Mouse (Mus musculus) testis, adult 2 months (tissue): ENCODE results near the gene Tapt1. TPM values are rescaled to one million over a fixed set of nuclear protein-coding genes. Genes with fewer than 3 reads are reported as not detected.

Source experiments
- H3K27ac ChIP-seq: fragments of 200-500 bp; 2 replicates; pipeline ENCODE4 v1.5.1; 2012; ENCODE audit warnings: low read depth, low read length; ENCODE audit not compliant: control insufficient read depth, insufficient read depth
- H3K27me3 ChIP-seq: fragments of 200-500 bp; 2 replicates; pipeline ENCODE4 v1.6.1; 2012; ENCODE audit warnings: mild to moderate bottlenecking, low read length, moderate library complexity; ENCODE audit not compliant: control insufficient read depth, insufficient read depth
- H3K36me3 ChIP-seq: fragments of 200-500 bp; 2 replicates; pipeline ENCODE4 v1.6.1; 2012; ENCODE audit warnings: mild to moderate bottlenecking, low read length; ENCODE audit not compliant: control insufficient read depth, insufficient read depth
- H3K4me1 ChIP-seq: fragments of 200-500 bp; 2 replicates; pipeline ENCODE4 v1.6.1; 2012; ENCODE audit warnings: low read length; ENCODE audit not compliant: control insufficient read depth, insufficient read depth
- H3K4me3 ChIP-seq: fragments of 200-500 bp; 2 replicates; pipeline ENCODE4 v1.5.1; 2012; ENCODE audit warnings: low read depth, mild to moderate bottlenecking, low read length, moderate library complexity, mixed read lengths; ENCODE audit not compliant: control insufficient read depth
- CTCF ChIP-seq: fragments of 200-500 bp; IDR thresholded peaks from 2 replicates; pipeline ENCODE4 v1.5.1; 2012; ENCODE audit warnings: low read depth, mild to moderate bottlenecking, inconsistent platforms, low read length, moderate library complexity; ENCODE audit not compliant: control insufficient read depth, insufficient read depth, insufficient replicate concordance
- POLR2A ChIP-seq: fragments of 200-500 bp; IDR thresholded peaks from 2 replicates; pipeline ENCODE4 v1.6.1; 2012; ENCODE audit warnings: low read depth, mild to moderate bottlenecking, inconsistent platforms, low read length, moderate library complexity; ENCODE audit not compliant: control insufficient read depth
- polyA plus RNA-seq: library from polyadenylated mRNA; depleted of rRNA; stranded (reverse); fragments of >200 nt; gene quantifications from 2 replicates; pipeline ENCODE4 v1.2.3, GENCODE M21; 2012

Tapt1 gene
- polyA plus RNA-seq, 1 experiment, result 29.4 TPM

DNA sequence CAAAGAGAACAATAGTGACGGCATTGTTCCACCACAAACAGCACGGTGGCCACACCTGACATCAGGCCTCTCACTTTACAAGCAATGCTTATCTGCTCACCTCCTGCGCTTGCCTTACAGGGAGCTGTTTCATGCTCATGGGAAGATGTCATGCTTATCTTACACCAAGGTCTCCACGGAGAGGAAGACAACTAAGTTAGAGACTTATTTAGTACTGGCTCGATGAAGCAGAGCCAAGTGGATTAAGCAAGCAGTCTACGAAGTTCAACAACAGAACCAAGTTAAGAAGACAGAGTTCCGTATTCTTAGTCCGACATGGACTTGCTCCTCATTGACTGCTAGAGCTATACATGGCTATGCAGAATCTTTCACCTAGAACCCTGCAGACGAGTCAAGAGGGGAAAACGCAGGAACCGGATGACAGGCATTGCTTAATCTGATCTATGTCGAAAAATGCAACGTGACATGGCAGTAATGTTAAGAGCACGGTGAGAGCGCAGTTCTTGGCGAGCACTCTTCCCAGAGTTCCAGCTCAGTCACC lies 3.0 kb downstream of the Tapt1 start:
- Histone ChIP-seq H3K27me3 (no peaks in the 10 kb centered on the region), H3K4me1 (no peaks in the 10 kb centered on the region), H3K4me3 (no peak overlapping the region), H3K36me3 (no peaks in the 10 kb centered on the region), H3K27ac (no peak overlapping the region)
- no peak for TF ChIP-seq CTCF
- TF ChIP-seq POLR2A, result no peak

DNA sequence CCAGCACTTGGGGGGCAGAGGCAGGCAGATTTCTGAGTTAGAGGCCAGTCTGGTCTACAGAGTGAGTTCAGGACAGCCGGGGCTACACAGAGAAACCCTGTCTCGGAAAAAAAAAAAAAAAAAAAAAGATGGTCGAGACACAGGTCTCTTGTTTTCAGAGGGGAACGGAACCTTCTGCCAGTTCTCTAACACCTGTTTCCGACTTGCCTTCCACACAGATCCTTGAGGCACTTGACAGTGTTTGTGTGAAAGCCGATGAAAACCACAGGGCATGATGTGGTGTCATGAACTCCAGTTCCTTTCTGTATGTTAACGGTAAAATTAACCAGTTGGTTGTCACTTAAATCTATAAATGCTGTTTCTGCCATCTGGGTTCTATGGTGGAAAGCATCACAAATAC lies 6.0 kb downstream of the Tapt1 start:
- no peak overlapping the region for H3K27ac ChIP-seq
- H3K4me1 ChIP-seq, result no peaks in the 10 kb centered on the region
- TF ChIP-seq POLR2A (no peak), CTCF (no peak)
- no peak overlapping the region for H3K4me3 ChIP-seq
- no peaks in the 10 kb centered on the region for H3K27me3 ChIP-seq
- H3K36me3 ChIP-seq, result no peaks in the 10 kb centered on the region

DNA sequence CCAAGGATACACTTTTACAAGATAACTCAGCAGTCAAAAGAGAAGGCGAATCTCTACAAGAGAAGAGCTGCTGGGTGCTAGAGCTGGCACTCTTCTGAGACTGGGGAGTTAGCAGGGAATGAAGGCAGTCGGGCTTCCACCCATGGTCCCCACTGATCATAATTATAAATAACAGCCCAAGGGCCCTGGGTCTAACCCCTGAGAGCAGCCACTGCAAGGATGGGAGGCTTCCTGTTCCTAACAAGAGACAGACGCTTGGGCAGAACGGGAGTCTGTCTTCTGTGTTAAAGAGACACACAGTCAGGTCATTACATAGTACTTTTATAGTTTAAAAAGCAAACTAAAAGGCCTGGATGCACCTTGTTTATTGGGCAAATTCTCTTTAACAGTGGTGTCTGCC lies 6.6 kb downstream of the Tapt1 start:
- H3K27me3 ChIP-seq, result no peaks in the 10 kb centered on the region
- H3K4me1 ChIP-seq, result no peaks in the 10 kb centered on the region
- no peaks in the 10 kb centered on the region for H3K36me3 ChIP-seq
- H3K27ac ChIP-seq, result no peak overlapping the region
- H3K4me3 ChIP-seq, result no peak overlapping the region
- TF ChIP-seq POLR2A (no peak), CTCF (no peak)

DNA sequence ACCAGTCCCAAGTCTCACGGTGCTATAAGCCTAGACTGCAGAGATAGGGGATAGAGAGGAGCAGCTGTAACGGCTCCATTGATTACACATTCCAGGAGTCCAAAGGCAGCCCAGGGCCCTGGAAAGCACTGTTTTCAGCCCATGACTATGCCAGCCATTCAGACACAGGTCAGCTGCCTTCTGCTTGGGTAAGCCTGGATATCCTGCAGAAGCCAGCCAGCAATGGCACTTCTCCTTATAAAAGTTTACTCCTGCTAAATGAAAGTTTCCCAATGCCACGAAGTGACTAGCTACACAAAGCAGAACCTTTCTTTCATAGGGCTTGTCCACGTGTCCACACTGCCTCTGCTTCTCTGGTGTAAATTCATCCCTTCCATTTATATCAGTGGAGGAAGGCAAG lies 7.9 kb downstream of the Tapt1 start:
- Histone ChIP-seq H3K27ac (no peak overlapping the region), H3K4me3 (no peak overlapping the region), H3K36me3 (no peaks in the 10 kb centered on the region), H3K4me1 (no peaks in the 10 kb centered on the region), H3K27me3 (no peaks in the 10 kb centered on the region)
- TF ChIP-seq CTCF (no peak), POLR2A (no peak)

DNA sequence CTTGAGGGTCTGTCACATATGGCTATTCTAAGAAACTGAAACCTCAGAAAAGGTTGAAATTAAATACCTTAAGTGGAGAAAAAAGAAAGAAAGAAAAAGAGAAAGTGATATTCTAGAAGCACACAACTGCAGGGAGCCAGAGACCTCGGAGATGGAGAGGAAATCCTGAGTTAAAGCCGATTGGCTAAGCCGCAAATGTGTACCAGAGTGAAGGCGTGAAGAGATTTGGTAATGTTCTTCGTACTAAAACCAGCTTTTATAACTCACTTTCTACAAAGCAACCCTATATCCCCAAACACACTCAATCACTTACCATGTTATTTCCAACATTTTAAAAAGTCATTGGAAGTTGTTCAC lies 8.8 kb downstream of the Tapt1 start:
- no peak overlapping the region for H3K4me3 ChIP-seq
- H3K4me1 ChIP-seq, result no peaks in the 10 kb centered on the region
- no peaks in the 10 kb centered on the region; the same call in 1 of the 2 replicates for H3K36me3 ChIP-seq
- TF ChIP-seq POLR2A (no peak), CTCF (no peak)
- no peaks in the 10 kb centered on the region for H3K27me3 ChIP-seq
- no peak overlapping the region for H3K27ac ChIP-seq

DNA sequence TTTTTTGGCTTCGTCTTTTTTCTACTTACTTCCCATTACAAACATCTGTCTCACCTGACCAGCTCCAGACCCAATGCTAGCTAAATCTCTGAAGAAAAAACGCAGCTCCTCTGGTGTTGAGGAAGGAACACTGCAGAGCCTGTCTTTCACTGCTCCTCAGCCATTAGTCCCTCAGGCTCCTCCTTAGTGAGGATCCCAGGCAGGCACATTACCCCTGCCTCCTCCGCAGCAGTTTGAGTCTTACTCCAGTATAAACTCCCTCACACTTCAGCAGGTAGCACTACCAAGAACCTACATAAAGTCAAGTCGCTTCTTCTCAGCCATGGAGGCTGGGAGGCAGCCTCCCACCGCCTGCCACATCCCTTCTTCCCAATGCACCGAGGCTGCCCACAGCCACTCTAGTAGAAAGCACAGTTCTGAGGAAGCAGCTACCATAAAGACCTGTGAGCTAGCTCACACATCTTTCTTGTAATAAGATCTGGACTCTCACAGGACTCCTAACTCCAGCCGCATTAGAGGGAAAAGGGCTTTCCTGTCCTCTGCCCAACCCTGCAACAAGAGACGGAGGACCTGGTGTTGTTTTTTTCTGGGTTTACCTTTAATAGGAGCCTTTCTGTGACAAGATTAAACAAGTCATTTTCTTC lies 9.3 kb downstream of the Tapt1 start:
- no peak for TF ChIP-seq CTCF
- TF ChIP-seq POLR2A, result no peak
- H3K4me1 ChIP-seq, result no peaks in the 10 kb centered on the region
- no peaks in the 10 kb centered on the region for H3K27me3 ChIP-seq
- no peak overlapping the region for H3K4me3 ChIP-seq
- no peaks in the 10 kb centered on the region; the same call in 1 of the 2 replicates for H3K36me3 ChIP-seq
- H3K27ac ChIP-seq, result no peak overlapping the region

DNA sequence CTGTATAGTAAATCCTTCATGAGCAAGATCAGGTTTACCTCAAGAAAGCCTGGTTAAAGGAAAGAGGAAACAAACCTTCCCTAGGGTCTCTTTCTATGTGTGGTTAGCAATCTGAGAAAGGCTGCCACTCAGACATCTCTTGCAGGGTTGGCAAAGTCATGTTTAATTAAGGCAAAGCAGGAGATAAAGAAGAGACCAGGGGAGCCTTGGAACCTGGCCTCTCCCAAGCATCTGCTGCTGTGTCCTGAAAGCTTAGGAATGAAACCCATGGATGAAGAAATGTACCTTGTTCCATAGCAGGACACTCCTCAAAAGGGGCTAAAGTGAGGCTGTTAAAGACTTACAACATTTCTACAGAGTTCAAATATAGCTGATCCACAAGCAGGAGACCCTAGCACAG lies 11.3 kb downstream of the Tapt1 start:
- no peak overlapping the region for H3K27ac ChIP-seq
- no peak for TF ChIP-seq CTCF
- no peak for TF ChIP-seq POLR2A
- no peaks in the 10 kb centered on the region; the same call in 1 of the 2 replicates for H3K36me3 ChIP-seq
- H3K27me3 ChIP-seq, result no peaks in the 10 kb centered on the region
- no peak overlapping the region for H3K4me3 ChIP-seq
- H3K4me1 ChIP-seq, result no peaks in the 10 kb centered on the region
